Mouse (Mus musculus) MEL (cell line): ENCODE data around the gene Lrrn4. TPM values are rescaled to one million over a fixed set of nuclear protein-coding genes. Genes with fewer than 3 reads are reported as not detected.

Source experiments
- DNase-seq: peaks from one replicate; pipeline ENCODE4 v3.0.0; 2011; ENCODE audit warnings: low read depth, low spot score
- H3K27ac ChIP-seq: 2 replicates; pipeline ENCODE4 v1.5.1; 2012; ENCODE audit warnings: low read depth, mild to moderate bottlenecking, control low read depth, low read length, moderate library complexity; ENCODE audit not compliant: control insufficient read depth
- H3K27me3 ChIP-seq, 2 experiments: fragments of 150-350 bp in 1 of 2; sonication (generic) in 1 of 2; 2 replicates each; pipeline ENCODE4 v1.6.1; 2012; ENCODE audit warnings: low read length in 2 of 2, mild to moderate bottlenecking in 2 of 2, improper control_type of control experiment in 1 of 2, moderate library complexity in 1 of 2; ENCODE audit not compliant: insufficient read depth in 2 of 2, control insufficient read depth in 1 of 2
- H3K36me3 ChIP-seq, 2 experiments: 2 replicates each; pipeline ENCODE4 v1.6.1; 2012 to 2014; ENCODE audit warnings: low read length in 2 of 2, improper control_type of control experiment in 1 of 2, inconsistent platforms in 1 of 2, mild to moderate bottlenecking in 1 of 2; ENCODE audit not compliant: insufficient read depth in 2 of 2, control insufficient read depth in 1 of 2
- H3K4me1 ChIP-seq, 2 experiments: fragments of 150-350 bp in 1 of 2; sonication (generic) in 1 of 2; 2 replicates each; pipeline ENCODE4 v1.6.1; 2012; ENCODE audit warnings: low read length in 2 of 2, improper control_type of control experiment in 1 of 2, mild to moderate bottlenecking in 1 of 2; ENCODE audit not compliant: insufficient read depth in 2 of 2, control insufficient read depth in 1 of 2
- H3K4me3 ChIP-seq, 2 experiments: fragments of 150-350 bp in 1 of 2; sonication (generic) in 1 of 2; 2 replicates each; pipeline ENCODE4 v1.5.1; 2012; ENCODE audit warnings: low read depth in 2 of 2, low read length in 2 of 2, mild to moderate bottlenecking in 2 of 2, moderate library complexity in 2 of 2, control low read depth in 1 of 2, improper control_type of control experiment in 1 of 2; ENCODE audit not compliant: control insufficient read depth in 1 of 2, insufficient read depth in 1 of 2
- H3K79me2 ChIP-seq: 2 replicates; pipeline ENCODE4 v1.6.1; 2012; ENCODE audit warnings: mild to moderate bottlenecking, low read length, moderate library complexity; ENCODE audit not compliant: control insufficient read depth, poor library complexity, insufficient read depth
- H3K9ac ChIP-seq: 2 replicates; pipeline ENCODE4 v1.6.1; 2012; ENCODE audit warnings: low read depth, mild to moderate bottlenecking, control low read depth, low read length, moderate library complexity; ENCODE audit not compliant: control insufficient read depth, poor library complexity, severe bottlenecking
- H3K9me3 ChIP-seq: fragments of 150-350 bp; sonication (generic); replicated peaks from 2 replicates; pipeline ENCODE4 v1.6.1; 2012; ENCODE audit warnings: mild to moderate bottlenecking, low read length, improper control_type of control experiment, moderate library complexity; ENCODE audit not compliant: insufficient read depth
- BHLHE40 ChIP-seq: IDR thresholded peaks from 2 replicates; pipeline ENCODE4 v1.6.1; 2012; ENCODE audit warnings: low read depth, mild to moderate bottlenecking, inconsistent platforms, low read length, improper control_type of control experiment, borderline replicate concordance
- CHD2 ChIP-seq: IDR thresholded peaks from 2 replicates; pipeline ENCODE4 v1.6.1; 2011; ENCODE audit warnings: low read length, improper control_type of control experiment
- ELF1 ChIP-seq: IDR thresholded peaks from 2 replicates; pipeline ENCODE4 v1.6.1; 2014; ENCODE audit warnings: low read depth, mild to moderate bottlenecking, inconsistent platforms, low read length, improper control_type of control experiment, moderate library complexity
- EP300 ChIP-seq, 2 experiments: IDR thresholded peaks; 2 replicates each; pipeline ENCODE4 v1.6.1; 2011; ENCODE audit warnings: improper control_type of control experiment in 2 of 2, low read length in 2 of 2, low read depth in 1 of 2, mild to moderate bottlenecking in 1 of 2
- GABPA ChIP-seq: IDR thresholded peaks from 2 replicates; pipeline ENCODE4 v1.6.1; 2012; ENCODE audit warnings: low read depth, mild to moderate bottlenecking, inconsistent platforms, low read length, improper control_type of control experiment, moderate library complexity
- GATA1 ChIP-seq: IDR thresholded peaks from 2 replicates; pipeline ENCODE4 v1.6.1; 2011; ENCODE audit warnings: low read depth, low read length, improper control_type of control experiment
- HCFC1 ChIP-seq: IDR thresholded peaks from 2 replicates; pipeline ENCODE4 v1.6.1; 2012; ENCODE audit warnings: low read depth, mild to moderate bottlenecking, inconsistent platforms, low read length, improper control_type of control experiment, moderate library complexity
- JUND ChIP-seq: IDR thresholded peaks from 2 replicates; pipeline ENCODE4 v1.6.1; 2011; ENCODE audit warnings: low read depth, mild to moderate bottlenecking, improper control_type of control experiment, low read length
- MAFK ChIP-seq: IDR thresholded peaks from 2 replicates; pipeline ENCODE4 v1.6.1; 2011; ENCODE audit warnings: low read depth, mild to moderate bottlenecking, low read length, improper control_type of control experiment, borderline replicate concordance
- MAX ChIP-seq: IDR thresholded peaks from 2 replicates; pipeline ENCODE4 v1.6.1; 2011; ENCODE audit warnings: low read length, improper control_type of control experiment
- MAZ ChIP-seq: IDR thresholded peaks from 2 replicates; pipeline ENCODE4 v1.6.1; 2012; ENCODE audit warnings: low read depth, mild to moderate bottlenecking, inconsistent platforms, low read length, improper control_type of control experiment
- MXI1 ChIP-seq: IDR thresholded peaks from 2 replicates; pipeline ENCODE4 v1.6.1; 2011; ENCODE audit warnings: mild to moderate bottlenecking, low read depth, low read length, improper control_type of control experiment
- MYB ChIP-seq: IDR thresholded peaks from 2 replicates; pipeline ENCODE4 v1.6.1; 2011; ENCODE audit warnings: mild to moderate bottlenecking, low read depth, low read length, improper control_type of control experiment
- POLR2A ChIP-seq, 2 experiments: IDR thresholded peaks; 2 replicates each; pipeline ENCODE4 v1.6.1; 2011 to 2012; ENCODE audit warnings: low read length in 2 of 2, mild to moderate bottlenecking in 2 of 2, control low read depth in 1 of 2, improper control_type of control experiment in 1 of 2, low read depth in 1 of 2, moderate library complexity in 1 of 2; ENCODE audit not compliant: control insufficient read depth in 1 of 2, insufficient read depth in 1 of 2, poor library complexity in 1 of 2
- POLR2AphosphoS2 ChIP-seq: IDR thresholded peaks from 2 replicates; pipeline ENCODE4 v1.6.1; 2011; ENCODE audit warnings: low read length, improper control_type of control experiment
- POLR2AphosphoS5 ChIP-seq: IDR thresholded peaks from 2 replicates; pipeline ENCODE4 v1.6.1; 2012; ENCODE audit warnings: low read depth, borderline replicate concordance, mild to moderate bottlenecking, inconsistent platforms, low read length, moderate library complexity, mixed read lengths
- RAD21 ChIP-seq: IDR thresholded peaks from 2 replicates; pipeline ENCODE4 v1.6.1; 2011; ENCODE audit warnings: mild to moderate bottlenecking, low read depth, low read length, improper control_type of control experiment
- SMC3 ChIP-seq: IDR thresholded peaks from 2 replicates; pipeline ENCODE4 v1.6.1; 2011; ENCODE audit warnings: low read depth, low read length, improper control_type of control experiment
- TAL1 ChIP-seq: IDR thresholded peaks from 2 replicates; pipeline ENCODE4 v1.6.1; 2012; ENCODE audit warnings: mild to moderate bottlenecking, inconsistent platforms, low read length, moderate library complexity, mixed read lengths
- TBP ChIP-seq: IDR thresholded peaks from 2 replicates; pipeline ENCODE4 v1.8.0; 2011; ENCODE audit warnings: low read depth, low read length, improper control_type of control experiment
- TCF12 ChIP-seq: IDR thresholded peaks from 2 replicates; pipeline ENCODE4 v1.6.1; 2014; ENCODE audit warnings: low read depth, mild to moderate bottlenecking, inconsistent platforms, low read length, improper control_type of control experiment, moderate library complexity
- USF1 ChIP-seq: IDR thresholded peaks from 2 replicates; pipeline ENCODE4 v1.6.1; 2014; ENCODE audit warnings: low read depth, mild to moderate bottlenecking, inconsistent platforms, low read length, improper control_type of control experiment, moderate library complexity
- ZMIZ1 ChIP-seq: IDR thresholded peaks from 2 replicates; pipeline ENCODE4 v1.6.1; 2012; ENCODE audit warnings: low read depth, mild to moderate bottlenecking, inconsistent platforms, low read length, improper control_type of control experiment, moderate library complexity
- ZNF384 ChIP-seq: IDR thresholded peaks from 2 replicates; pipeline ENCODE4 v1.6.1; 2012; ENCODE audit warnings: low read depth, mild to moderate bottlenecking, inconsistent platforms, low read length, improper control_type of control experiment
- polyA plus RNA-seq, 2 experiments: library from polyadenylated mRNA; stranded (reverse) in 1 of 2; unstranded in 1 of 2; fragments of >175 nt in 1 of 2; fragments of >200 nt in 1 of 2; gene quantifications; 2 replicates each; pipeline versions ENCODE4 v1.2.1 to v1.2.4; 2012; ENCODE audit warnings: low replicate concordance in 2 of 2, low read depth in 1 of 2; ENCODE audit not compliant: insufficient read length in 2 of 2, insufficient read depth in 1 of 2, missing spikeins in 1 of 2
- total RNA-seq: library from RNA; depleted of rRNA; stranded (reverse); fragments of 300-350 nt; gene quantifications from 2 replicates; pipeline ENCODE4 v1.2.3, GENCODE M21; 2012

Lrrn4 gene
- total and polyA plus RNA-seq, 3 experiments: not detected

DNA sequence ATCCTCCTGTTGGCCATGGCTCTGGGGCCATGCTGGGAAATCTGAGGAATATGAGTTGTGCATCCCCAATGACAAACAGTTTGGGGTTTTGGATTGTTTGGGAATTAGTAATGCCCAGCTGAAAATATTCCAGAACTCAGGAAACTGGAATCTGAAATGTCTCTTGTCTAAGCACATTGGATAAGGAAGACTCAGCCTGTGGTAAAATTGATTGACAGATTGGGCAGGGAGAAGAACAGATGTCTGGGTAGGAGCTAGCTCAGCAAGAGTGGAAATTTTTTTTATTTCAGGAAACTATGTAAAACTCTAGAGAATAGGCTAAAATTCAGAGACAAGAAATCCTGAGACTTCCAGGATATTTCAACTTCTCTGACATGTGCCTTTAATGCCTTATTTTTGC, 20.3 kb downstream of the Lrrn4 start:
- peaks cover 6% of the 10 kb centered on the region for H3K79me2 ChIP-seq
- TF ChIP-seq GABPA (no peak), TCF12 (no peak), MAX (no peak), HCFC1 (no peak), ZMIZ1 (no peak), MAFK (no peak), MYB (no peak), RAD21 (no peak), MXI1 (no peak), TBP (no peak)

DNA sequence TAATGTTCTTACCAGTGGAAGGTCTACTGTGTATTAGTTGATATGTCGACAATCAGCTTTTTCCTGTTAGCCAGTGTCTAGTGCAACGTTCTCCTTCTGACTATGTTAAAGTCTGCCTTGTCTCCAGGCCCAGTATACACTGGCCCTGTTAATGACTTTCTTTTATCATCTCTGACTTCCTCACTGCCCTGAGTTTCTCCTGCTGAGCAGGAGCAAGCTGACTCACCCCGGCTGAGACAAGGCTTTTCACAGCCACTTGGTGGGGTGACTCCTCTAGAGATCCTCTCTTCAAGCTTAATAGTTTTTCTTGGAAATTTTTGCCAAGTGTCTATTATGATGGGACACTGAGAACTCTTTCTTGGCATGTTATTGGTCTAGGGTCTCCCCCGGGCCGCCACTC, 24.4 kb downstream of the Lrrn4 start:
- Histone ChIP-seq H3K36me3 (peaks cover 2 to 18% of the 10 kb centered on the region in 2 experiments), H3K4me3 (no peak overlapping the region), H3K9ac (no peak overlapping the region), H3K27me3 (no peaks in the 10 kb centered on the region), H3K79me2 (peaks cover 14% of the 10 kb centered on the region), H3K9me3 (no peaks in the 10 kb centered on the region), H3K4me1 (peaks cover 0 to 8% of the 10 kb centered on the region in 2 experiments; a peak in 3 of 4 replicates), H3K27ac (no peak overlapping the region)
- TF ChIP-seq TCF12 (no peak), EP300 (IDR thresholded peaks at IDR 0.05; ENCODE audit: low read depth in 1 of 2, low read length in 2 of 2) (peak in 1 of 2 experiments; percentile 14; a peak in 1 of 4 replicates), TAL1 (no peak), CHD2 (no peak), GATA1 (no peak), MAX (no peak), MAFK (no peak), ZNF384 (no peak), POLR2AphosphoS5 (no peak)
- DNase-seq: peak; percentile 69

More for the DNA sequence above, 20.3 kb downstream of the Lrrn4 start:
- Histone ChIP-seq H3K4me3 (no peak overlapping the region), H3K9me3 (no peaks in the 10 kb centered on the region), H3K36me3 (peaks cover 2 to 18% of the 10 kb centered on the region in 2 experiments), H3K9ac (no peak overlapping the region), H3K27ac (no peak overlapping the region), H3K27me3 (no peaks in the 10 kb centered on the region), H3K4me1 (no peaks in the 10 kb centered on the region; a peak in 2 of 4 replicates)
- no peak for DNase-seq

DNA sequence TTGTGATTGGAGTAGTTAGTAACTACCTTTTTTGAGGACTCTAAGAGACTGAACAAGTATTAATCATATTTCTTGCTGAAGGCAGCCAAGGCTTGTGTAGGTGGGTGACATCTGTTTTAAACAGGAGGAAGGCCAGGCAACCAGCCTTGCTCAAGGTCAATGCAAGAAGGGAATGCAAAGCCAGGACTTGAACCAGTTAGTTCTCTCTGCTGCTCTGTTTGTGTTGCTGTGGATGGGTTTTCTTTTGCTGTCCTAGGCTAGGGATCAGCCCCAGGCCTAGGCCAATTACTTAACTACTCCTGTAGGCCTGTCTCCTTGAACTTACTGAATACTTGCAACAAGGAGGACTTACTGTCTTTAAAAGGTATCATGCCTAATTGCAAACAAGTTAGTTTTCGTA, 27.6 kb downstream of the Lrrn4 start:
- Histone ChIP-seq H3K27ac (no peak overlapping the region), H3K9ac (no peak overlapping the region), H3K27me3 (no peaks in the 10 kb centered on the region), H3K9me3 (no peaks in the 10 kb centered on the region), H3K36me3 (peaks cover 6 to 26% of the 10 kb centered on the region in 2 experiments), H3K4me3 (no peak overlapping the region), H3K79me2 (peaks cover 22% of the 10 kb centered on the region), H3K4me1 (peaks cover 0 to 8% of the 10 kb centered on the region in 2 experiments)
- DNase-seq: no peak
- TF ChIP-seq ZNF384 (no peak), POLR2AphosphoS2 (no peak), USF1 (no peak), JUND (no peak), ELF1 (no peak), GABPA (no peak), CHD2 (no peak), MAZ (no peak), MXI1 (no peak), SMC3 (no peak), BHLHE40 (no peak), MAFK (no peak), POLR2A (IDR thresholded peaks at IDR 0.05; ENCODE audit: control insufficient read depth in 1 of 2, insufficient read depth in 1 of 2, low read depth in 1 of 2, low read length in 2 of 2, poor library complexity in 1 of 2) (no peak)
